Mouse (Mus musculus) spleen, adult 10 weeks (tissue): Measurements from ENCODE around the gene Rtl8a. TPM values are rescaled to one million over a fixed set of nuclear protein-coding genes. Genes with fewer than 3 reads are reported as not detected.

Experiments used
- polyA plus RNA-seq: library from polyadenylated mRNA; stranded (reverse); fragments of 350-450 nt; fragmentation: Illumina TruSeq; extraction: RNeasy Lipid Tissue Mini Kit (QIAGEN cat#74804); gene quantifications from one replicate; pipeline ENCODE4 v1.2.3, GENCODE M21; 2015; ENCODE audit warnings: low replicate concordance; ENCODE audit not compliant: insufficient read depth

The Rtl8a gene
- polyA plus RNA-seq: 10.6 TPM

DNA sequence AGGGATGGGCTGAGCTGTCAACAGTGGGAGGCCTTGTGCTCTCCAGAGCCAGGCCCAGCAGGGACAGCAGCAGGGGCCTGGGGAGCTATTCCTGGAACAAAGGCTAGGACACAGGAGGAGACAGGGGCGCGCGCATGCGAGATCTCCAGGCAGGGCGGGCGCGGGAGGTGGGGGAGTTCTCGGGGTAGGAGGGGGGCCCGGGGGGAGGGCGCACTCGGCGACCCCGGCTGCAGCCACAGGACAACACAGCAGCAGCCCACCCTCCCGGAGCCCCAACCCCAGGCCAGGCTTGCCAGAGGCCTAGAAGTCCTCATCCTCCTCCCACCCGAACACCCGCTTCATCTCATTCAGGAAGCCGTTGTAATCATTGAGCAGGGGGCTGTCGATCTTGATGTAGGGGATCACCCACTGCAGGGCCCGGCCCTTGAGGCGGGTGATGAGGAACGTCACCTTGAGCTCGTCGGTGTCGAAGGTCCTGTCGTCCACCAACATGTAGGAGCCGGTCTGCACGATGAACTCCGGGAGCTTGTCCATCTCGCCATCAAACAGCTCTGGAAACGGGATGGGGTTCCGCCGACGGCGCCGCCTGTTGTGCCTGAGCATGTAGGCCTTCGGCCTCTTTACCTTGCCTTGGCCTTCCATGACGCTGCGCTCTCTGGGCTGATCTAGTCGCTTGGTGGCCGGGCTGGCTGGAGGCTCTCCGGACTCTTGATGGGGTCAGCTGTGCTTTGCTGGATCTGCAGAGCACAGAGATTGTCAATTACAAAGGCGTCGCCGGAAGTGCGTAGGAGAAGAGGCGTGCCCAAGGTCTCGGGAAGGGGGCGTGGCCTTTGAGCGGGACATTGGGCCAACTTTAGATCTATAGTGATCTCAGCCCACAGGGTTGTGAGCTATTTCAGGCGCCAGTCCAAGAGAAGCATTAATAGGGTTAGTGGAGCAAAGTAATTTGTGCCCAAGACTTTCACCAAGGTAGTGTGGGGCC lies at the start of gene Rtl8a:
Gene Rtl8a, minus strand, starts transcription at position 703 of the 982 bp plus-strand sequence.

DNA sequence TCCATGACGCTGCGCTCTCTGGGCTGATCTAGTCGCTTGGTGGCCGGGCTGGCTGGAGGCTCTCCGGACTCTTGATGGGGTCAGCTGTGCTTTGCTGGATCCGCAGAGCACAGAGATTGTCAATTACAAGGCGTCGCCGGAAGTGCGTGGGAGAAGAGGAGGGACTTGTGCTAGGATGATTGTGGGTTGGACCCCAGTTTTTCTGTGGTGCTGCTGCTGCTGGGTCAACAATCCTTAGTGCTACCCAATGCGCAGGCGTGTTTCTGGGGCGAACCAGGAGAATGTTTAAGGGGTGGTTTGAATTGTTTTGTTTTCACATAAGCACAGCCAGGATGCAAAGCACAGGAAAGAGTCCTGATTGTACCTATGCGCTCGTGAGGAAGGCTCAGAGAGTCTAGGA lies 26.8 kb upstream of the Rtl8a start, which contains the start of gene Rtl8b:
Gene Rtl8b, minus strand, starts transcription at position 115 of the 400 bp plus-strand sequence.

GRCm38 (mm10) chrX:53608879-53609278 lies 34.6 kb downstream of the Rtl8a start, which contains the start of gene Gm14597:
Gene Gm14597 (minus strand): TSS chrX:53608979.

GRCm38 (mm10) chrX:53607242-53608121 lies 36.0 kb downstream of the Rtl8a start, which contains the start of gene Rtl8c:
Gene Rtl8c (plus strand): TSS chrX:53608032.

Other genes with a start within 250 kb of the Rtl8a start
- not detected for gene Etd, start 208.8 kb downstream of the Rtl8a start, polyA plus RNA-seq
- gene Rtl8c, start 35.6 kb downstream of the Rtl8a start, polyA plus RNA-seq: 17.4 TPM
- not detected for gene Gm14597, start 34.7 kb downstream of the Rtl8a start, polyA plus RNA-seq
- 7.4 TPM for gene Rtl8b, start 26.7 kb upstream of the Rtl8a start, polyA plus RNA-seq
- gene 4930502E18Rik, start 81.1 kb upstream of the Rtl8a start, polyA plus RNA-seq: not detected
- not detected for gene 1700013H16Rik, start 114.1 kb upstream of the Rtl8a start, polyA plus RNA-seq
- gene Zfp36l3, start 132.7 kb upstream of the Rtl8a start, polyA plus RNA-seq: not detected
- 9.3 TPM for gene Xlr, start 154.0 kb upstream of the Rtl8a start, polyA plus RNA-seq